Mouse (Mus musculus) B cell, adult 67 days (primary cell): ENCODE data around the gene Ankrd45. TPM values are rescaled to one million over a fixed set of nuclear protein-coding genes. Genes with fewer than 3 reads are reported as not detected.

Experiments used
- total RNA-seq, 2 experiments: library from RNA; stranded (reverse); gene quantifications; 4 replicates each; pipeline ENCODE4 v1.2.4; 2023

Ankrd45 gene
- not detected for total RNA-seq

GRCm38 (mm10) chr1:161142531-161143159, at the start of gene Ankrd45:
TSS of gene Ankrd45 (plus strand) at chr1:161142691.

DNA sequence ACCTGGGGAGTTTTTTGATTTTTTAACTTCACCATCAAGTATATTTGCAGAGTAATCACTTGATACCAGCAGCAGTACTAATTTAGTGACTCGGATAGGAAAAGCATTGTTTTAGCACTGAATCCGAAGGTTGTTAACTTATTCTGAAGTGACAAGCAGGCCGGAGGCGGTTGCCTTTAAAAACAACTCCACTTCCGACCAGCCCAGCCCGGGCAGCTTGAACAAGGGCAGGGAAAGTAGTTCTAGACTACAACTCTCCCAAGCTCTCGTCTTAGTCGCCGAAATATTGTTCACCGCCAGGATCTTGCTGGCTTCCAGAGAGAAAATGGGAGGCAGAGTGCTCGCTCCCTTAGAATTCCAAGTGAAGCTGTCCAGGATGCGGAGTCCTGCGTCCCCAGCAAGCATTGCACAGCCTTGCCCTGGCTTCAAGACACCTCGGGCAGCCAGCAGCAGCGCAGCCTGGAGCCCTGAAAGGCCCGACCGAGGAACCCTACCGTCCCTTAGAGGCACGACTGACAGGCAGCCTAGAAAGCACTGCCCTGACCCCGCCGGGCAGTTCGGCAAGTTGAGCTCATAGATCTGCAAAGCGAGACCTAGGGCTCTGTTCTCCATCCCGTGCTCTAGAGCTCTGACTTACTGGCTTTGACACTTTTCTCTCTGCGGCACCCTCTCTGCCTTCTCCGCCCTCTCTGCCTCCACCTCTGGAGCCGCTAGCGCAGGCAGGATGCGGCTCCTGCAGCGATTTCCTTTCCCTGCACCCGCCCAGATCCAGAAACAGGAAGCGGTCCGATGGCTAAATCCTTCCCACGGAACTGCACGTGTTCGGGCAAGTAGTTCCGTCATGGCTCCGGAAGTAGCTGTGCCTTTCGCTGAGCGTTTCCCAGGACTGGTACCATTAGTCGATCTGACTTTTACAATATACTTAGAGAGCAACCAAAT, 11.5 kb upstream of the Ankrd45 start, which contains the start of gene Klhl20:
TSS of gene Klhl20 (minus strand) at position 786 of the 939 bp plus-strand sequence.

DNA sequence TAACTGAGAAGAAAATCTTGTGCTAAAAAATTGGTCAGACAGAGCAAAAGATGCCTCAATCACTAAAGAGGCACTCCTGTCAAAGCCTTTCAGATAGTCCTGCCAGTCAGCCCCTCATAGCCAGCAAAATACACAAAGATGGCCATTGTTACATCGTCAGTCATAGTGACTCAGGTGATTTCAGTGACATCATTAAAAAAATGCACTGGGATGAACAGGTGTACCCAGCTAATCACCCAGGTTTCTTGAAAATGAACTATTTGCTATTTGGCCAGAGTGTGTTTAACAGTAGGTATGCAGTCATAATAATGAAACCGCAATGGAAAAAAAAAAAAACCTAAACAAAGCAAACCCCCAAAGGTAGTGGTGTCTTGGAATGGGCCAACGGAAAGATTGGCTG, 16.7 kb downstream of the Ankrd45 start, which contains the start of gene Tex50:
TSS of gene Tex50 (minus strand) at position 101 of the 400 bp plus-strand sequence.

Other genes with a start within 250 kb of the Ankrd45 start
- gene Rc3h1, start 236.3 kb upstream of the Ankrd45 start, total RNA-seq = 10 to 100 TPM; 73.4 to 76.8 TPM
- 1 to 10 TPM; 3.3 to 4.2 TPM for gene Serpinc1, start 164.1 kb upstream of the Ankrd45 start, total RNA-seq
- 10 to 100 TPM; 42.6 to 57.3 TPM for gene Zbtb37, start 107.8 kb upstream of the Ankrd45 start, total RNA-seq
- 10 to 100 TPM; 15.3 TPM for gene Dars2, start 72.0 kb upstream of the Ankrd45 start, total RNA-seq
- 1 to 10 TPM; 9.0 to 9.2 TPM for gene Cenpl, start 72.0 kb upstream of the Ankrd45 start, total RNA-seq
- 10 to 100 TPM; 29.1 to 33.5 TPM for gene Klhl20, start 11.2 kb upstream of the Ankrd45 start, total RNA-seq
- gene Tex50, start 16.6 kb downstream of the Ankrd45 start, total RNA-seq = not detected
- 10 to 100 TPM; 83.7 to 98.7 TPM for gene Prdx6, start 108.5 kb downstream of the Ankrd45 start, total RNA-seq